Mouse (Mus musculus): ENCODE measurements around the gene 4930415O20Rik.

The 4930415O20Rik gene

DNA sequence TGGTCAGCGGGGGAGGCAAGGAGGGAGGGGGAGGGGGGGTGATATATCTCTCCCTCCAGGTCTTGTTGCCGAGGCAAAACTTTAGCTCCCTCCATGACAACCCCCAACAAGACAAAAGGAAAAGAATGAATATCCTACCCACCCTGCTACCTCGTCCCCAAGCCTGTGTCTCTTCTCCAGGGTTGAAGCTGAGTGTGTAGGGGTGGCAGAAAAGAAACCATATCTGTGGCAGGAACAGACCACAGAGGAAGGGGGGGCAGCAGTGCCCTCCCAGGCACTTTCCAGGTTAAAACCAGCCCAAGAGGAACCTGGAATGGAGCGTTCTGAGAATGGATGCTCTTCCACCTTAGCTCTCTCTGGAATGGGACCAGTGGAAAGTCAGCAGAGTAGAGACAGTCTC is 59.7 kb downstream of the 4930415O20Rik start, which contains the start of gene Cacnb3:
TSS of gene Cacnb3 (plus strand) at position 301 of the 400 bp plus-strand sequence.
- no peak for DNase-seq (ENCODE audit: low spot score)

DNA sequence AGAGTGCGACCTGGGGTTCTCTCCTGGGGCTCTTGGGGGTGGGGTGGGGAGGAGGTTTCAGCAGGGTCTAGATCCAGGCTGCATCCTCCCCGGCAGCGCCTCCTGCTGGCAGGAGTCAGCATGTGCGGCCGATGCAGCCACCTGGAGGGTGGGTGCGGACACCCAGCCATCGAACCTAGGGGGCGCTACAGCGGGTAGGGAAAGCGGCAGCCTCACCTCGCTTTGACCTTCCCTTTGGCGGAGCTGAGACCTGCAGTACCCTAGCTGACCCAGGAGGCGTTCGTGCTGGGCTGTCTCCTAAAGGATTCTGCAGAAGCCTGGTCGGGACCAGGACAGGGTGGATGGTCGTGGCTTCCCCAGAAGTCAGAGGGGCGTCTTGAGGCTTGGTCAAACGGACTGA is 60.7 kb downstream of the 4930415O20Rik start:
- DNase-seq (ENCODE audit: low spot score) = peak; percentile 91

DNA sequence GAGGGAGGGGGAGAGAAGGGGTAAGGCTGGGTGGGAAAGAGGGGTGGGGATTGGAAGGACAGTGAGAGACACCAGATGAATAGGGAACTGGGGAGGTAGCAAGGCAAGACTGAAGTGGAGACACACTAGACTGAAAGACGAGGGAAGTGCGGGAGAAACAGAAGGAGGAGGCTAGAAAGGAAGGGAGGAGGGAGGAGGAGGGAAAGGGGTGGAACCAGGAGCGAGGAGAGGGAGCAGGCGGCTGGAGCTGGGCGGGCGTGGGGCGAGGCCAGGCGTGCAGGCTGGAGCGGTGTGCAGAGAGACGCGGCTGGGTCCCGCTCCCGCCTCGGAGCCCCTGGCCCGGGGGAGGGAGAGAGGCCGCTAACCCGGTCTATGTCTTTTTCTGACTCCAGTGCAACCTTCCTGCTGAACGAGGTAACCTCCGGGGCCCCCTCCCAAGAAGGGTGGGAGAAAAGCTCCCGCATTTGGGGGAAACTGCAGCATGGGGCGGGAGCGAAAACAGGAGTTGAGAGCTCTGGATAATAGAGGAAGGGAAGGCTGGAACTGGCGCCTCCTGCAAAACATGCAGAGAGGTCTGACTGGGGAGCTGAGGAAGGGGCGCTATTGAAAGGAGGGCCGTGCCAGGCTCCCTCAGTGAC is 61.4 kb downstream of the 4930415O20Rik start:
- peak; percentile 67 for DNase-seq (ENCODE audit: low spot score)

DNA sequence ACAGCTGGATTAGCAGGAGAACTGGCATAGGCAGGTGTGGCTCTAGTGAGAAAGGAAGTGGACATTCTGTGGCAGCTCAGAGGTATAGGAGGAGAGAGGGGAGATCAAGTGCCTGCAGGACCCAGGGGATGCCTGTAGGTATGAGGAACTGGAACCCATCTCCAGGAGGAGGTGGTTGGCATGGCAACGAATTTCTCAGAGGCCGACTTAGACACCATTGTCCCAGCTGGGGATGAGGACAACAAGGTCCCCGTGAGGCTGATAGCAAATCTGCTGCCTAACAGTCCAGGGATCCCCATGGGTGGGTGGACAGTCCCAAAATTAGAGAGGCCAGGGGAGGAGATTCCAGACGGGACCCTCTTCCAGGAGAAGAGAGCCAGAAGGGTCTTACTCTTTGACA is 62.1 kb downstream of the 4930415O20Rik start:
- DNase-seq (ENCODE audit: low spot score) = peak; percentile 52

DNA sequence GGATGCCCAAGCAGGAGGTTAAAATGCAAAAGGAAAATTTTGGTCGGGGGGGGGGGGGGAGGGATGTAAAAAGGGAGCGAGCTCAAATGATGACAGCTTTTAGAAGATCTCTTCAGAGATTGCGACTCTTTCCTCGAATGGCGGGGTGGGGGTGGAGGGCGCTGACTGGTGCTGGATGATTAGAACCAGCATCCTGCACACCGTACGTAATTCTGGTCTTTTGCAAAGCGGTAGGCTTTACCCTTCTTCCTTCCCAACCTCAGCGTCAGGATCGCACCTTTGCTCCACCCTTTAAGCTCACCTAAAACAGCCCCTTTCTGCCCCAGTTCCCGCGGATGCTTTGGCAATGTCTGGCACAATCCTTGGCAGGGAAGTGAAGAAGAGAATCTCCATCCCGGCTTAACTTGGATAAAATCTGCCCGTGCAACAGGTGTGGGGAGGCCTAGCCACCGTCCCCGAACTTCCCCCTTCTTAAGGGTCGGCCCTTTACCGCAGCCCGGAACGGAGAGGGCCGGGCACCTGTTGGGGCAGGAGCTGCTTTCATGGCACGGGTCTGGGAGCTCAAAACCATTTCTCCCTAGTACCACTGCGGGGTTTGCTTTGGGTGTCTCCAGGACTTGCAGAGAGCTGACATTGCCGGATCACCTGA is 63.1 kb downstream of the 4930415O20Rik start:
- DNase-seq (ENCODE audit: low spot score) = no peak

DNA sequence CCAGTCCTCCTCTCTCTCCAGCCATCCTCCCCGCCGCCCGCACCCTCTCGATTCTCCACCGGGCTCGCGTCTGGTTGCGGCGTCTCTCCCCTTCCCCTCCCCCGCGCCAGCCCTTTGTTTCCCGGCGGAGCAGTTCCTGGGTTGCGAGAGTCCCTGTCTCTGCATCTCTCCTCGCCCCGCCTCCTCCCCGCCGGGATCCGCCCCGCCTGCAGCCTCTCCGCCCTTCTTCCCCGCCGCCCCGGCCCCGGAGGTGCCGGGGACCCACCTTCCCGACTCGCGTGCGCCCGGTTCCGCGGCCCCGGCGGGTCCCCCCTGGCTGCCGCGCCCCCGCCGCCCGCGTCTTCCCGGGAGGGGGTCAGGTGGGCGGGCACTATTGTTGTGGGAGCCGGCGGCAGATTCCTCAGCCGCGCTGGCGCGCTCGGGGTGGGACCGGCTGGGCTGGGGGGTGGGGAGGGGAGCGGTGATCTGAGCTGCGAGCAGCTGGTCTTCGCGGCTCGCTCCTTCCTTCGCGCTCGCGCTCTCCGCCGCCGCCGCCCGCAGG is 63.8 kb downstream of the 4930415O20Rik start:
- peak; percentile 84 for DNase-seq (ENCODE audit: low spot score)

DNA sequence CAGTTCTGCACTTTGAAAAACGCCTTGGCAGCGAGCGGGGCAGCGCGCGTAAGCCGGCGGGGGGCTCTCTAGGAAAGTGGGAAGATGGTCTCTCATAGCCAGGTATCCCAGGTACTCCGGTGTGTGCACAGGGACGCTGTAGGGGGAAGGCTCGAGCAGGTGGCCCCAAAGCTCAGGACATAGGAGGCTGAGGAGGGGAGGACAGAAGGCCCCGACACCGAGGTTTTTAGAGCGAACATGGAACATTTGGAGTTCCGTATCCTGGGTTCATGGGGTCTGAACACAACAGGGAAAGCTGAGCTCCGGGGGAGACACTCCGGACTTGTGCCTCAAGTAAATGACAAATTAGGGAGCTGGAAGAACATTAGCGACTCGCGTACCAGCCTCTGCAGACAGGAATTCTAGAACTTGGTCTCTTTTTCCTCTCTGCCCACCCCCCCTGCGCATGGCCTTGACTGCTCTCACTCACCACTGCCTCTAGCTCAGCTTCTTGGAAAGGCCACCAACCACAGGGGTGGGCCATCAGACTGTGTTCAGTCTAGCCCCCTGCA is 64.6 kb downstream of the 4930415O20Rik start:
- DNase-seq (ENCODE audit: low spot score) = peak; percentile 59

DNA sequence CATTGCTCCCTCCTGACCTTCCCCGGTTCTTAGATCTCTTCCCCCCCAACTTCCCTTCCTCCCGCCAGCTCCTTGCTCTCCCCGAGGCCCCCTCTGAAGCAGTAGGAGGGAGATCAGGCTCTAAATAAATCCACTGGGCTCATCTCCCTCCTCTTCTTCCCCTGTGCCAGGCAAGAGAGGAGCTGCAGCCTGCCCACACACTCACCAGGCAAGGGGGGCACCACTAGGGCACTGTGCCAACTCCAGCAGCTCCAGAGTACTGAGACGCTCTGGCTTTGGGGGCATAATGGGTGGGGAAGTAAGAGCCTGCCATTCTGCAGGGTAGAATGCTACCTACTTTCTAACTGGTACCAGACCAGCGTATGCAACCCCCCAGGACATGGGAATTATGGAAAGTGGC is 65.7 kb downstream of the 4930415O20Rik start:
- DNase-seq (ENCODE audit: low spot score) = no peak

DNA sequence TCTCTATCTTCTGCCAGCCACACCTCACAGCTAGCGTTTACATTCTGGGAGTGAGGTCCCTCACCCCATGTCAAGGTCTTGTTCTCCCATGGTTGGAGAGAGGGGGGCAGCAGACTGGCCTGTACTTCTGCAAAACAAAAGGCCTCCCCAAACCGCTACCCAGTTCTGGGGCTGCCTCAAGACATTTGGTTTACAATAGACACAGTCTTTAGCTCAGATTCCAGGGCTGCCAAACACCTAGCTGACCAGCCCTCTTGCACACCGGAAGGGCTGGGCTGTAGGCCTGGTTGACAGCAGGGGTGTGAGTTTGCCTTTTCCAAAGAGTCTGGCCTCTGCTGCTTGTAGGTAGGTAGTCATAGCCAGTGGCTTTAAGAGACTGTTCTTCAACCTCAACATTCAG is 66.4 kb downstream of the 4930415O20Rik start:
- no peak for DNase-seq (ENCODE audit: low spot score)

All from retina, embryonic 14.5 days (tissue).